Mouse (Mus musculus) spleen, adult 2 months (tissue): ENCODE data around the gene Utp18.

Source experiments
- CTCF ChIP-seq: fragments of 200-500 bp; IDR thresholded peaks from 2 replicates; pipeline ENCODE4 v1.5.1; 2011; ENCODE audit warnings: mild to moderate bottlenecking, inconsistent platforms; ENCODE audit not compliant: insufficient read depth, insufficient read length, insufficient replicate concordance; ENCODE audit errors: extremely low read depth
- POLR2A ChIP-seq: fragments of 200-500 bp; IDR thresholded peaks from 2 replicates; pipeline ENCODE4 v1.6.1; 2011; ENCODE audit warnings: low read depth, low read length, inconsistent platforms

DNA sequence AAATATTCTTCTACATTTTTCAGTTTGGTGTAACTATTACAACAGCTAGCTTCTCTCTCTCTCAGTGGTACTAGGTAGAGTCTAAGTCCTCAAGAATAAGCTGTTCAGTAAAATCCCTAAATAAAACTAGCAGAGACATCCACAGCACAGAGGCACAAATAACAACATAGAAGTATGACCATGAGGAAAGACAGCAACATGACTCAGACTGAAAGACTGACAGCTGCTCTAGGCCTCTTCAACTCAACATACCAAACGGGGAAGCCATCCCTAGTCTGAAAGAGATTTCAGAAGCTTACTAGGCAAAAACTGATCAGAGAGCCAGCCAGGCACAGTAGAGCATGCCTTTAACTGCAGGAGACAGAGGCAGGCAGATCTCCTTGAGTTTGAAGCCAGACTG is 22.9 kb downstream of the Utp18 start:
- TF ChIP-seq CTCF (no peak), POLR2A (no peak)
